Mouse (Mus musculus) megakaryocyte, embryonic 14.5 days (primary cell): ENCODE data around the gene 4930470P17Rik. TPM values are rescaled to one million over a fixed set of nuclear protein-coding genes. Genes with fewer than 3 reads are reported as not detected.

Source experiments
- H3K27me3 ChIP-seq: replicated peaks from 2 replicates; pipeline ENCODE3; 2012; ENCODE audit warnings: inconsistent platforms
- H3K36me3 ChIP-seq: replicated peaks from 2 replicates; pipeline ENCODE3; 2012; ENCODE audit warnings: low read length, inconsistent platforms, mixed read lengths
- H3K4me1 ChIP-seq: 2 replicates; pipeline ENCODE4 v1.6.1; 2012; ENCODE audit warnings: inconsistent platforms
- H3K4me3 ChIP-seq: replicated peaks from 2 replicates; pipeline ENCODE3; 2012; ENCODE audit warnings: moderate library complexity, mild to moderate bottlenecking, inconsistent platforms
- H3K9me3 ChIP-seq: 2 replicates; pipeline ENCODE4 v1.6.1; 2012; ENCODE audit warnings: inconsistent platforms
- FLI1 ChIP-seq: IDR thresholded peaks from 2 replicates; pipeline ENCODE4 v1.6.1; 2012; ENCODE audit warnings: low read length, inconsistent platforms, mixed read lengths
- GATA1 ChIP-seq: IDR thresholded peaks from 3 replicates; pipeline ENCODE4 v1.6.1; 2012; ENCODE audit warnings: mixed read lengths, low read length, inconsistent platforms, borderline replicate concordance
- polyA plus RNA-seq: library from polyadenylated mRNA; stranded (reverse); fragments of >175 nt; gene quantifications from 2 replicates; pipeline ENCODE4 v1.2.3, GENCODE M21; 2012; ENCODE audit warnings: low replicate concordance; ENCODE audit not compliant: insufficient read depth

The 4930470P17Rik gene
- not detected in 2 replicates for polyA plus RNA-seq

GRCm38 (mm10) chr2:170601917-170602316, at the start of gene 4930470P17Rik:
TSS of gene 4930470P17Rik (minus strand) at chr2:170602017.
- Histone ChIP-seq H3K4me3 (no peak within 1 kb of the TSS), H3K4me1 (no peaks in the 10 kb centered on the region), H3K36me3 (no peaks in the 10 kb centered on the region), H3K27me3 (no peaks in the 10 kb centered on the region), H3K9me3 (peaks cover 62% of the 10 kb centered on the region)
- TF ChIP-seq GATA1 (no peak), FLI1 (no peak)

- Histone ChIP-seq H3K4me1 (no peaks in the 10 kb centered on the region), H3K9me3 (peaks cover 80% of the 10 kb centered on the region), H3K4me3 (peak overlapping the region; percentile 76), H3K36me3 (no peaks in the 10 kb centered on the region), H3K27me3 (no peaks in the 10 kb centered on the region)
- no peak for TF ChIP-seq GATA1
- TF ChIP-seq FLI1: no peak
These were observed 49.7 kb upstream of the 4930470P17Rik start for GRCm38 (mm10) chr2:170651483-170651882.

GRCm38 (mm10) chr2:170648542-170648941, 46.7 kb upstream of the 4930470P17Rik start:
- H3K9me3 ChIP-seq: peaks cover 74% of the 10 kb centered on the region
- no peaks in the 10 kb centered on the region for H3K27me3 ChIP-seq
- H3K4me1 ChIP-seq: no peaks in the 10 kb centered on the region
- no peak for TF ChIP-seq FLI1
- TF ChIP-seq GATA1: no peak
- no peak overlapping the region for H3K4me3 ChIP-seq
- no peaks in the 10 kb centered on the region for H3K36me3 ChIP-seq

GRCm38 (mm10) chr2:170646201-170646600, 44.4 kb upstream of the 4930470P17Rik start:
- no peak for TF ChIP-seq FLI1
- no peak for TF ChIP-seq GATA1
- no peaks in the 10 kb centered on the region for H3K27me3 ChIP-seq
- peaks cover 70% of the 10 kb centered on the region for H3K9me3 ChIP-seq

GRCm38 (mm10) chr2:170642338-170642806, 40.6 kb upstream of the 4930470P17Rik start:
- Histone ChIP-seq H3K9me3 (peaks cover 55% of the 10 kb centered on the region), H3K27me3 (no peaks in the 10 kb centered on the region), H3K36me3 (no peaks in the 10 kb centered on the region), H3K4me3 (no peak overlapping the region), H3K4me1 (no peaks in the 10 kb centered on the region)
- no peak for TF ChIP-seq GATA1
- TF ChIP-seq FLI1: no peak

More at GRCm38 (mm10) chr2:170646201-170646600, 44.4 kb upstream of the 4930470P17Rik start:
- H3K4me1 ChIP-seq: no peaks in the 10 kb centered on the region
- H3K4me3 ChIP-seq: no peak overlapping the region
- no peaks in the 10 kb centered on the region for H3K36me3 ChIP-seq

GRCm38 (mm10) chr2:170640281-170640680, 38.5 kb upstream of the 4930470P17Rik start:
- H3K9me3 ChIP-seq: peaks cover 47% of the 10 kb centered on the region
- H3K36me3 ChIP-seq: no peaks in the 10 kb centered on the region
- H3K4me3 ChIP-seq: no peak overlapping the region
- H3K4me1 ChIP-seq: no peaks in the 10 kb centered on the region
- TF ChIP-seq GATA1 (no peak), FLI1 (no peak)
- no peaks in the 10 kb centered on the region for H3K27me3 ChIP-seq

GRCm38 (mm10) chr2:170638746-170639145, 36.9 kb upstream of the 4930470P17Rik start:
- Histone ChIP-seq H3K9me3 (peaks cover 56% of the 10 kb centered on the region), H3K27me3 (no peaks in the 10 kb centered on the region), H3K4me3 (no peak overlapping the region), H3K36me3 (no peaks in the 10 kb centered on the region), H3K4me1 (no peaks in the 10 kb centered on the region)
- TF ChIP-seq FLI1 (no peak), GATA1 (no peak)

- TF ChIP-seq FLI1 (no peak), GATA1 (no peak)
- Histone ChIP-seq H3K4me3 (peak overlapping the region; percentile 84), H3K9me3 (peaks cover 68% of the 10 kb centered on the region), H3K27me3 (no peaks in the 10 kb centered on the region), H3K36me3 (no peaks in the 10 kb centered on the region), H3K4me1 (no peaks in the 10 kb centered on the region; the same call in 1 of the 2 replicates)
These were observed 31.3 kb upstream of the 4930470P17Rik start for GRCm38 (mm10) chr2:170632998-170633622.

- no peak for TF ChIP-seq FLI1
- TF ChIP-seq GATA1: no peak
- Histone ChIP-seq H3K27me3 (no peaks in the 10 kb centered on the region), H3K4me3 (no peak overlapping the region), H3K36me3 (no peaks in the 10 kb centered on the region), H3K9me3 (peaks cover 70% of the 10 kb centered on the region), H3K4me1 (no peaks in the 10 kb centered on the region; the same call in 1 of the 2 replicates)
These were observed 30.6 kb upstream of the 4930470P17Rik start for GRCm38 (mm10) chr2:170632386-170632785.

GRCm38 (mm10) chr2:170631375-170631774, 29.6 kb upstream of the 4930470P17Rik start:
- TF ChIP-seq FLI1 (no peak), GATA1 (no peak)
- Histone ChIP-seq H3K27me3 (no peaks in the 10 kb centered on the region), H3K9me3 (peaks cover 71% of the 10 kb centered on the region), H3K4me1 (no peaks in the 10 kb centered on the region; the same call in 1 of the 2 replicates), H3K36me3 (no peaks in the 10 kb centered on the region), H3K4me3 (no peak overlapping the region)
